Mouse (Mus musculus): Measurements from ENCODE around the gene Sdk2. TPM values are rescaled to one million over a fixed set of nuclear protein-coding genes. Genes with fewer than 3 reads are reported as not detected.

Sdk2 gene
- total and polyA plus RNA-seq, 3 experiments: 1.2 to 4.8 (median 1.3) TPM

DNA sequence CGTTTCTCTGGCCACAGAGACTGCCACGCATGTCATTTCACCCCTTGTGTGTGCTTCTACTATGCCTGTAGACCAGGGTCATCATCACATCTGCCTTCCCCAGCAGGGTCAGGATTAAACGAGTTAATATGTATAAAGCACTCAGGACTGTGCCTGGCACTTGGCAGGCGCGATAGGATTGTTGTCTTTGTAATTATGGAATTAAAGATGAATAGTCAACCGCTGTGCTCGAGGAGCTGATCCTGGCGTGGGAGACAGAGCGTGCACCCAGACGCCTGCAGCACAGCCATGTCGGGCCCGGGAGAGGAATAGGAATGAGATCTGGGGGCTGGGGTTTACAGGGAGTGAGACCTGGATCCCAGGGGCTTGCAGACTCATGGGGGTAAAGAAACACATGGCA is 61.0 kb downstream of the Sdk2 start:
- TF ChIP-seq E2F4 (IDR thresholded peaks at IDR 0.05; ENCODE audit: insufficient replicate concordance, low read depth, low read length): no peak
- no peak for TF ChIP-seq ZNF384 (IDR thresholded peaks at IDR 0.05; ENCODE audit: low read depth, low read length)
- no peak for TF ChIP-seq IRF4 (IDR thresholded peaks at IDR 0.05; ENCODE audit: low read depth, low read length)
- TF ChIP-seq HCFC1 (IDR thresholded peaks at IDR 0.05; ENCODE audit: low read depth, low read length): no peak
- no peak for TF ChIP-seq NELFE (IDR thresholded peaks at IDR 0.05; ENCODE audit: low read depth, low read length)
- TF ChIP-seq JUND (conservative IDR thresholded peaks at IDR 0.05; ENCODE audit: low read depth, low read length): no peak
- no peak for TF ChIP-seq SMC3 (IDR thresholded peaks at IDR 0.05; ENCODE audit: low read depth, low read length)
- no peak for TF ChIP-seq USF2 (conservative IDR thresholded peaks at IDR 0.05; ENCODE audit: low read depth, low read length)
- H3K27ac ChIP-seq (ENCODE audit: insufficient read depth, low read depth): no peak overlapping the region
- H3K4me1 ChIP-seq (ENCODE audit: control insufficient read depth in 1 of 2, insufficient read depth in 2 of 2): no peaks in the 10 kb centered on the region
- no peak overlapping the region for H3K9ac ChIP-seq (ENCODE audit: insufficient read depth, low read depth)
- H3K79me2 ChIP-seq (replicated peaks; ENCODE audit: control insufficient read depth, extremely low read depth, insufficient read depth, poor library complexity, severe bottlenecking): no peaks in the 10 kb centered on the region
- H3K36me3 ChIP-seq (replicated peaks in 1 of 2; ENCODE audit: control insufficient read depth in 1 of 2, insufficient read depth in 1 of 2, low read length in 1 of 2): no peaks in the 10 kb centered on the region
- dilution Hi-C loops (cut with MboI; ENCODE audit: extremely low pct_ligation_motif_present, extremely low pct_unique_long_range_greater_than_20kb, low sequenced_read_pairs): no loop called here
- no peak overlapping the region for H3K4me2 ChIP-seq (ENCODE audit: insufficient read depth, low read depth, poor library complexity, severe bottlenecking)
- no peak overlapping the region for H3K4me3 ChIP-seq (replicated peaks in 1 of 3; ENCODE audit: low read depth in 2 of 3, low read length in 2 of 3, poor library complexity in 1 of 3)
- in situ Hi-C loops (cut with MboI; ENCODE audit: low pct_ligation_motif_present, low pct_unique_long_range_greater_than_20kb, low sequenced_read_pairs): no loop called here
- DNase-seq (ENCODE audit: extremely low read depth): no peak
- no peaks in the 10 kb centered on the region for H3K9me3 ChIP-seq (replicated peaks; ENCODE audit: low read length)
- H3K27me3 ChIP-seq (replicated peaks): peaks cover 49% of the 10 kb centered on the region

DNA sequence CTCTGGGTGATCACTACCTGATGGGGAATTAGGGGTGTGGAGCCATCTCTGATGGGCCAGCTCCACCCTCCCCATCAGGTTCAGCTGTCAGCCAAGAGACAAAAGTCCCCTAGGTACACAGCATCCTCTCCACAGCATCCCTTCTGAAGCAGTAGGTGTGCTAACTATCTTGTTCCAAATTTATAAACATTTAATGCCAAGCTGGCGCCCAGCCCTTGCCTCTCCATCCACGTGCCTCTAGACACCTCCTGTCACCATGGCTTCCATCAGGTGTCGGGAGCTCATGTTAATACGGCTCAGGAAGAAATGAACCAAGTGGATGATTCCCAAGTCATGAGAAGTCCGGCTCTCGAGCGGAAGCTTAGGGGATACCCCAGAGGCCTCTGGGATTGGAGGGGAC is 62.2 kb downstream of the Sdk2 start:
- TF ChIP-seq POLR2A (IDR thresholded peaks at IDR 0.05; ENCODE audit: low read depth, low read length) (no peak), MAZ (IDR thresholded peaks at IDR 0.05; ENCODE audit: low read depth, low read length) (no peak), CTCF (conservative IDR thresholded peaks at IDR 0.05 in 1 of 2, IDR thresholded peaks at IDR 0.05 in 1 of 2; ENCODE audit: low read depth in 2 of 2, low read length in 2 of 2) (no peak), KAT2A (IDR thresholded peaks at IDR 0.05; ENCODE audit: insufficient replicate concordance, low read length) (no peak), MAX (IDR thresholded peaks at IDR 0.05; ENCODE audit: low read length) (no peak), TCF12 (IDR thresholded peaks at IDR 0.05; ENCODE audit: low read depth, low read length) (no peak), USF1 (IDR thresholded peaks at IDR 0.05; ENCODE audit: low read depth, low read length) (no peak), JUND (conservative IDR thresholded peaks at IDR 0.05; ENCODE audit: low read depth, low read length) (no peak), CHD2 (IDR thresholded peaks at IDR 0.05; ENCODE audit: low read length) (no peak), MEF2A (IDR thresholded peaks at IDR 0.05; ENCODE audit: borderline replicate concordance, low read depth, low read length) (no peak), E2F4 (IDR thresholded peaks at IDR 0.05; ENCODE audit: insufficient replicate concordance, low read depth, low read length) (no peak), USF2 (conservative IDR thresholded peaks at IDR 0.05; ENCODE audit: low read depth, low read length) (no peak)

More for the DNA sequence above, 62.2 kb downstream of the Sdk2 start:
- no peaks in the 10 kb centered on the region for H3K79me2 ChIP-seq (replicated peaks; ENCODE audit: control insufficient read depth, extremely low read depth, insufficient read depth, poor library complexity, severe bottlenecking)
- H3K36me3 ChIP-seq (replicated peaks in 1 of 2; ENCODE audit: control insufficient read depth in 1 of 2, insufficient read depth in 1 of 2, low read length in 1 of 2): no peaks in the 10 kb centered on the region
- in situ Hi-C loops (cut with MboI; ENCODE audit: low pct_ligation_motif_present, low pct_unique_long_range_greater_than_20kb, low sequenced_read_pairs): no loop called here
- H3K4me3 ChIP-seq (replicated peaks in 1 of 3; ENCODE audit: low read depth in 2 of 3, low read length in 2 of 3, poor library complexity in 1 of 3): no peak overlapping the region
- no peak overlapping the region for H3K4me2 ChIP-seq (ENCODE audit: insufficient read depth, low read depth, poor library complexity, severe bottlenecking)
- peaks cover 54% of the 10 kb centered on the region for H3K27me3 ChIP-seq (replicated peaks)
- no peaks in the 10 kb centered on the region for H3K4me1 ChIP-seq (ENCODE audit: control insufficient read depth in 1 of 2, insufficient read depth in 2 of 2)
- DNase-seq (ENCODE audit: extremely low read depth): no peak
- dilution Hi-C loops (cut with MboI; ENCODE audit: extremely low pct_ligation_motif_present, extremely low pct_unique_long_range_greater_than_20kb, low sequenced_read_pairs): no loop called here
- H3K27ac ChIP-seq (ENCODE audit: insufficient read depth, low read depth): no peak overlapping the region
- no peak overlapping the region for H3K9ac ChIP-seq (ENCODE audit: insufficient read depth, low read depth)
- H3K9me3 ChIP-seq (replicated peaks; ENCODE audit: low read length): no peaks in the 10 kb centered on the region

All from CH12.LX (cell line).